ENCODE assay signal across 20 mouse cellular contexts in genomic region chr5:117988367-117988766, GRCm38 (mm10). TPM values are rescaled to one million over a fixed set of nuclear protein-coding genes. Genes with fewer than 3 reads are reported as not detected.
DNase-seq lines count a peak whose midpoint lies in the region; TF ChIP-seq lines count a peak whose summit lies in the region.
"Had no signal": no experiment of that assay in that cellular context is flagged by ENCODE, and none has a peak within 500 bp of the region (broad histone marks: within the 10 kb centered on the region; RNA-seq: fewer than 3 reads in every experiment).

No protein-coding gene starts in this region.

- no peaks in the 10 kb centered on the region for H3K36me3 ChIP-seq in testis, adult 2 months (ENCODE audit: control insufficient read depth, insufficient read depth, low read length)

- peak; percentile 47 for DNase-seq in adrenal gland, postnatal 14 days
- no peak for DNase-seq in adrenal gland, adult 8-10 months
- DNase-seq in testis, postnatal 14 days (ENCODE audit: low spot score) = no peak
- peak; percentile 81 for DNase-seq in 416B (ENCODE audit: low read depth)
- no peak for DNase-seq in retina, postnatal 1 day
- no peak for DNase-seq in kidney, postnatal 14 days
- DNase-seq: adrenal gland, postnatal 10 days; cerebellum, adult 11 months; cerebellum, adult 8-10 months; cerebellum, postnatal 14 days; embryo, embryonic 11 days; gastrocnemius, postnatal 10 days; heart, postnatal 36 days had no signal

- no peaks in the 10 kb centered on the region; the same call in 1 of the 2 replicates for H3K4me1 ChIP-seq in testis, adult 2 months (ENCODE audit: control insufficient read depth, insufficient read depth, low read length)
- H3K4me1 ChIP-seq: embryonic facial prominence, embryonic 15.5 days; forebrain, embryonic 15.5 days; heart, embryonic 13.5 days had no signal

- H3K4me3 ChIP-seq in testis, adult 2 months (ENCODE audit: control insufficient read depth, low read depth, low read length) = no peak overlapping the region
- H3K4me3 ChIP-seq: embryonic facial prominence, embryonic 15.5 days; forebrain, embryonic 15.5 days; heart, embryonic 13.5 days; hindbrain, embryonic 15.5 days had no signal

- TF ChIP-seq POLR2A in testis, adult 2 months (IDR thresholded peaks at IDR 0.05; ENCODE audit: control insufficient read depth, low read depth, low read length) = no peak

- H3K27me3 ChIP-seq in testis, adult 2 months (ENCODE audit: control insufficient read depth, insufficient read depth, low read length) = no peaks in the 10 kb centered on the region
- H3K27me3 ChIP-seq: embryonic facial prominence, embryonic 15.5 days; forebrain, embryonic 15.5 days; heart, embryonic 13.5 days; hindbrain, embryonic 15.5 days had no signal

- TF ChIP-seq CTCF in testis, adult 2 months (IDR thresholded peaks at IDR 0.05; ENCODE audit: control insufficient read depth, insufficient read depth, insufficient replicate concordance, low read depth, low read length) = no peak

- peak overlapping the region; percentile 8; the same call in 1 of the 2 replicates for H3K27ac ChIP-seq in testis, adult 2 months (ENCODE audit: control insufficient read depth, insufficient read depth, low read depth, low read length)
- H3K27ac ChIP-seq: embryonic facial prominence, embryonic 15.5 days; forebrain, embryonic 15.5 days; heart, embryonic 13.5 days; hindbrain, embryonic 15.5 days had no signal

RNA-seq across cellular contexts. Expression of gene Fbxo21, which starts 11.8 kb away (rescaled TPM):
- total RNA-seq in adrenal gland, postnatal 14 days (2021) = 77.8 and 121 TPM in 2 replicates
- total RNA-seq in adrenal gland, adult 8-10 months (2022) = 100 to 1,000 TPM in 1 of 4 experiments, 10 to 100 TPM in 3; 63.9 to 114 (median 85.5) TPM
- polyA plus RNA-seq in testis, adult 2 months (2012; rRNA removed) = 40.4 and 51.1 TPM in 2 replicates

RNA-seq across cellular contexts. Expression of gene Tesc, which starts 39.2 kb away (rescaled TPM):
- total RNA-seq in adrenal gland, postnatal 14 days (2021) = 78.8 and 80.8 TPM in 2 replicates
- 100 to 1,000 TPM; 229 to 287 (median 252) TPM for total RNA-seq in adrenal gland, adult 8-10 months (2022)
- 2.7 and 3.3 TPM in 2 replicates for polyA plus RNA-seq in testis, adult 2 months (2012; rRNA removed)
- total RNA-seq: common myeloid progenitor, adult 5-6 weeks; MEL had no signal

Comparison
In these comparisons a context has a peak if more than half of its experiments do, and no peak if none do; other contexts are left out.
1. DNase-seq: peak in adrenal gland, postnatal 14 days (single experiment) and 416B (single experiment); none in adrenal gland, adult 8-10 months (single experiment), testis, postnatal 14 days (single experiment), retina, postnatal 1 day (single experiment) and kidney, postnatal 14 days (single experiment).